Mouse (Mus musculus) liver, adult 2 months (tissue): ENCODE data around the gene Dcst1.

ENCODE experiments used
- CTCF ChIP-seq: fragments of 200-500 bp; IDR thresholded peaks from 2 replicates; pipeline ENCODE4 v1.5.1; 2011; ENCODE audit warnings: low read depth, low read length, control low read depth
- POLR2A ChIP-seq: fragments of 200-500 bp; IDR thresholded peaks from 2 replicates; pipeline ENCODE4 v1.6.1; 2011; ENCODE audit warnings: low read length, control low read depth; ENCODE audit not compliant: insufficient read depth; ENCODE audit errors: extremely low read depth

GRCm38 (mm10) chr3:89367338-89367737, 2.3 kb upstream of the Dcst1 start:
- no peak for TF ChIP-seq CTCF
- TF ChIP-seq POLR2A: no peak
